Mouse (Mus musculus): ENCODE data around the gene Taok2.
A peak's percentile ranks its signal among the peaks of the same experiment; 100 is the strongest.

- TF ChIP-seq CTCF (IDR thresholded peaks at IDR 0.05; ENCODE audit: borderline replicate concordance, insufficient read depth, low read length) (no peak), POLR2A (IDR thresholded peaks at IDR 0.05; ENCODE audit: low read depth, low read length) (0 out of 2 replicates have a peak, but pooled peaks have one; percentile 20)
Measured at GRCm38 (mm10) chr7:126851192-126851591, 33.3 kb downstream of the Taok2 start.
